20 mouse cellular contexts compared by ENCODE assay signal in the genomic region with DNA sequence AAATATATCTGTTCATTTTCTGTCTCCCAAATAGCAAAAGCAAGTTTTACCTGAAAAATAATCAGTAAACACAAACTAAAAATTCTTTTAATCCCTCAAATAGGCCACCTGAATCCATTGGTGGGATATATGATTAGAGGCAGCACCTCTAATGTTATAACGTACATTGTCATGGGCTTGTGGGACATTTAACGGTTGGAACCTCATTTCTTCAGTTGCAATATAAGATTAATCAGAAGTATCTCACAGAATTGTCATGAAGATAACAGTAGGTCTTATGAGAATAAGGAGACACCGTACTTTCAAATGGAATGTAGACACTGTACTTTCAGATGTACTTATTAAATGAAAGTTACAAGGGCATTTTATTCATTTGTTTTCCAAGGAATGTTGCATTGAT.
DNase-seq lines count a peak whose midpoint lies in the region; ATAC-seq and TF ChIP-seq lines count a peak whose summit lies in the region.
"Had no signal": no experiment of that assay in that cellular context is flagged by ENCODE, and none has a peak within 500 bp of the region (broad histone marks: within the 10 kb centered on the region; RNA-seq: fewer than 3 reads in every experiment).

No protein-coding gene starts in this region.

- TF ChIP-seq POLR2A in MEL (IDR thresholded peaks at IDR 0.05; ENCODE audit: control insufficient read depth in 1 of 2, insufficient read depth in 1 of 2, low read depth in 1 of 2, low read length in 2 of 2, poor library complexity in 1 of 2), result no peak

- peaks cover 23% of the 10 kb centered on the region for H3K4me1 ChIP-seq in liver, postnatal 0 days (ENCODE audit: insufficient read depth)
- peaks cover 17 to 26% of the 10 kb centered on the region in 2 experiments for H3K4me1 ChIP-seq in MEL (ENCODE audit: control insufficient read depth in 1 of 2, insufficient read depth in 2 of 2, low read length in 2 of 2)

- H3K27me3 ChIP-seq in liver, postnatal 0 days (ENCODE audit: insufficient read depth, low read length), result no peaks in the 10 kb centered on the region
- H3K27me3 ChIP-seq in MEL (ENCODE audit: control insufficient read depth in 1 of 2, insufficient read depth in 2 of 2, low read length in 2 of 2), result no peaks in the 10 kb centered on the region
- H3K27me3 ChIP-seq: CH12.LX, Patski had no signal

- no peak for TF ChIP-seq RAD21 in MEL (IDR thresholded peaks at IDR 0.05; ENCODE audit: low read depth, low read length)

- no peaks in the 10 kb centered on the region for H3K9me3 ChIP-seq in liver, postnatal 0 days (ENCODE audit: low read length)
- no peaks in the 10 kb centered on the region for H3K9me3 ChIP-seq in MEL (replicated peaks; ENCODE audit: insufficient read depth, low read length)
- H3K9me3 ChIP-seq: G1E had no signal

- WGBS in liver, postnatal 0 days (ENCODE audit: insufficient replicate concordance), result 67% methylated on average over 3 of the region's 3 CpGs

- intact Hi-C loops in gastrocnemius, adult 2 months (cut with DNase I), result no loop called here

- ATAC-seq in liver, postnatal 0 days, result no peak
- ATAC-seq: activated CD4-positive, CD25-positive, alpha-beta regulatory T cell, adult 4 months; CD4-positive, CD25-positive, alpha-beta regulatory T cell, adult 4 months; Patski had no signal

- H3K4me2 ChIP-seq in liver, postnatal 0 days (ENCODE audit: low read depth, low read length), result no peak overlapping the region

- no peak overlapping the region for H3K9ac ChIP-seq in liver, postnatal 0 days (replicated peaks)
- H3K9ac ChIP-seq in MEL (ENCODE audit: control insufficient read depth, low read depth, low read length, poor library complexity, severe bottlenecking), result no peak overlapping the region

- peak overlapping the region; percentile 93 for H3K27ac ChIP-seq in gastrocnemius, adult 2 months
- no peak overlapping the region for H3K27ac ChIP-seq in liver, postnatal 0 days (ENCODE audit: low read depth)
- no peak overlapping the region for H3K27ac ChIP-seq in MEL (ENCODE audit: control insufficient read depth, low read depth, low read length)

- H3K4me3 ChIP-seq in gastrocnemius, adult 2 months, result no peak overlapping the region
- no peak overlapping the region for H3K4me3 ChIP-seq in liver, postnatal 0 days (ENCODE audit: low read depth, low read length)
- no peak overlapping the region for H3K4me3 ChIP-seq in MEL (ENCODE audit: control insufficient read depth in 1 of 2, insufficient read depth in 1 of 2, low read depth in 2 of 2, low read length in 2 of 2)

- DNase-seq in gastrocnemius, adult 2 months, result no peak
- no peak for DNase-seq in gastrocnemius, postnatal 25 days
- DNase-seq in liver, postnatal 0 days, result no peak
- no peak for DNase-seq in liver
- DNase-seq in MEL (ENCODE audit: low read depth, low spot score), result no peak
- DNase-seq in thymus, postnatal 25 days, result no peak
- DNase-seq: adrenal gland, adult 8-10 months; adrenal gland, postnatal 10 days; adrenal gland, postnatal 14 days; adrenal gland, postnatal 25 days; adrenal gland, postnatal 36 days; B cell, adult 2 months; cerebellum, adult 11 months; cerebellum, adult 11-12 months; cerebellum, adult 2 months had no signal

- TF ChIP-seq CTCF in gastrocnemius, adult 2 months (IDR thresholded peaks at IDR 0.05), result no peak
- no peak for TF ChIP-seq CTCF in liver, postnatal 0 days (IDR thresholded peaks at IDR 0.05; ENCODE audit: low read depth)
- no peak for TF ChIP-seq CTCF in MEL (IDR thresholded peaks at IDR 0.05 in 2 of 3, conservative IDR thresholded peaks at IDR 0.05 in 1 of 3; ENCODE audit: control insufficient read depth in 1 of 3, insufficient read depth in 1 of 3, low read depth in 2 of 3, low read length in 3 of 3, poor library complexity in 1 of 3, severe bottlenecking in 1 of 3)

- TF ChIP-seq EP300 in liver, postnatal 0 days (IDR thresholded peaks at IDR 0.05; ENCODE audit: low read depth), result peak; percentile 46; the same call in 1 of the 2 replicates
- TF ChIP-seq EP300 in MEL (IDR thresholded peaks at IDR 0.05; ENCODE audit: low read depth in 1 of 2, low read length in 2 of 2), result peak in 1 of 2 experiments; percentile 77; a peak in 1 of 4 replicates

- H3K79me2 ChIP-seq in MEL (ENCODE audit: control insufficient read depth, insufficient read depth, low read length, poor library complexity), result peaks cover 36% of the 10 kb centered on the region

- H3K36me3 ChIP-seq in liver, postnatal 0 days (replicated peaks; ENCODE audit: insufficient read depth, low read length), result 0 out of 2 replicates have a peak, but pooled peaks cover 2% of the 10 kb centered on the region
- H3K36me3 ChIP-seq in MEL (ENCODE audit: control insufficient read depth in 1 of 2, insufficient read depth in 2 of 2, low read length in 2 of 2), result peaks cover 5 to 29% of the 10 kb centered on the region in 2 experiments

TF ChIP-seq in MEL, 35 proteins besides CTCF, POLR2A, EP300 and RAD21:
- TF ChIP-seq MYB (IDR thresholded peaks at IDR 0.05; ENCODE audit: low read depth, low read length), result peak; percentile 62
- TF ChIP-seq ZKSCAN1 (IDR thresholded peaks at IDR 0.05; ENCODE audit: low read depth, low read length), result no peak
